Mouse (Mus musculus): ENCODE measurements around the gene Mttp. TPM values are rescaled to one million over a fixed set of nuclear protein-coding genes. Genes with fewer than 3 reads are reported as not detected.

Gene Mttp
- polyA plus RNA-seq, 1 experiment from 2014 or later: 48.8 TPM

DNA sequence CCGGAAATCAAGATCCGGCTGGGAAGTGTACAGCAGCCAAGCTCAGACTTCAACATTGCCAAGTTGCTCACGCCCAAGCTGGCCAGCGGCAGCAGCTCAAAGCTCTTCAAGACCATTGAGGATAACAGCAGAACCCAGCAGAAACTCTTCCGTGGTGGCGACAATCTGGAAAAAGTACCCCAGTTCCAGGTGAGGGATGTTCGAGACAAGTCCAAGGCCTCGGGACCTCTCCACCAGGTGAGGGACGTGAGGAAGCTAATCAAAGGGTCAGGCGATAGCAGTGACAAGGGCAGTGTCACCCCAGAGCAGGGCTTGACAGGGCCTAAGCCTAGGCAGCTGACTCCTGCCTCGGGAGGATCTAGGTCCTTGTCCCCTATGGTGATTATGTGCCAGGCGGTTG, 76.7 kb downstream of the Mttp start:
- no peak overlapping the region for H3K27ac ChIP-seq (ENCODE audit: low read length)
- no peaks in the 10 kb centered on the region for H3K36me3 ChIP-seq (ENCODE audit: control insufficient read depth, insufficient read depth)
- no peaks in the 10 kb centered on the region for H3K4me1 ChIP-seq (ENCODE audit: control insufficient read depth, low read depth, low read length)
- no peak for ATAC-seq (ENCODE audit: low read depth)
- H3K4me3 ChIP-seq (ENCODE audit: low read depth, low read length): no peak overlapping the region
- H3K9me3 ChIP-seq (replicated peaks; ENCODE audit: control insufficient read depth, low read length): no peaks in the 10 kb centered on the region
- no peak overlapping the region for H3K9ac ChIP-seq (ENCODE audit: low read depth, low read length)
- H3K27me3 ChIP-seq (ENCODE audit: control insufficient read depth, insufficient read depth, low read depth, low read length): no peaks in the 10 kb centered on the region
- H3K4me2 ChIP-seq (ENCODE audit: low read depth, low read length): no peak overlapping the region
- 80% methylated on average over 12 of the region's 12 CpGs for WGBS (ENCODE audit: insufficient replicate concordance)

DNA sequence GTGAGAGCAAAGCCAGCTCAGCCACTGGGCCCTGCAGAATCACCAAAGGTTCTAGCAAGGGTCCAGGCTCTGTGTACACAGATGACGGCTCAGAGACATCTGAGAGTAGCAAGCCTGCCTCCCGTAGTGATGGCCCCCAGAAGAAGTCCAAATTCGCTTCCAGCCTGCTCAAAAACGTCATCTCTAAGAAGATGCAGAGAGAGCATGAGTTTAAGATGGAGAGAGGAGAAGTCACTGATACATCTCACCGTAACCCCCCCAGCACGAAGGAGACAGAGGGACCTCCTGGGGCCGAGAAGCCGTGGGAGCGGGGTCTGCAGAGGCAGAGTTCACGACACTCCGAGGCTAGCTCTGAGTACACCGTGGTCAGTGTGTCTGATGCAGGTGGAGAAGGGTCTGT, 77.5 kb downstream of the Mttp start, which contains the start of gene Gm5105:
Gm5105 (minus strand) TSS at position 101 of the 400 bp plus-strand sequence.
- Histone ChIP-seq H3K4me1 (ENCODE audit: control insufficient read depth, low read depth, low read length) (no peaks in the 10 kb centered on the region), H3K27ac (ENCODE audit: low read length) (no peak within 1 kb of the TSS), H3K4me2 (ENCODE audit: low read depth, low read length) (no peak within 1 kb of the TSS), H3K27me3 (ENCODE audit: control insufficient read depth, insufficient read depth, low read depth, low read length) (no peaks in the 10 kb centered on the region), H3K9me3 (replicated peaks; ENCODE audit: control insufficient read depth, low read length) (no peaks in the 10 kb centered on the region), H3K4me3 (ENCODE audit: low read depth, low read length) (no peak within 1 kb of the TSS), H3K9ac (ENCODE audit: low read depth, low read length) (no peak within 1 kb of the TSS), H3K36me3 (ENCODE audit: control insufficient read depth, insufficient read depth) (no peaks in the 10 kb centered on the region)
- 81% methylated on average over 12 of the region's 12 CpGs for WGBS (ENCODE audit: insufficient replicate concordance)
- no peak for ATAC-seq (ENCODE audit: low read depth)

DNA sequence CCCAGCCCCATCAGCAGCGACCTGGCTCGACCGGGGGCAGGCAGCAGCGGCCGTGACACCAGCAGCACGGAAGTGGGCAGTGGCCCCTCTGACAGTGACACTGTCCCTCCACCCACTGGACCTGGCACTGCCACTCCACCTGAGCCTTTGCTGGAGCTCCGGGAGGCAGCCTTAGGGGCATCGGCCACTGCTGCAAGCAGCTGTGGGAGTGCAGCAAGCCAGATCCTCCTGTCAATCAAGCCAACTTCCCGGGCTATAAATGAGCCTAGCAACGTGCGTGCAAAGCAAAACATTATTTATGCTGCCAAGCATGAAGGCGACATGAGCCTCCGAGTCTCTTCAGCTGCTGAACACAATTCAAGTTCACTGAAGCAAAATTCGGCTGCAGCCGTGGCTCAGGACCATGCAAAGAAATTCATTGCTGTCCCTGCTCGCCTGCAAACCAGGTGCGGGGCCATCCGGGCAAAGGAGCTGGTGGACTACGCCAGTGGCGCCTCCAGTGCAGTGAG, 78.4 kb downstream of the Mttp start:
- H3K4me1 ChIP-seq (ENCODE audit: control insufficient read depth, low read depth, low read length): no peaks in the 10 kb centered on the region; the same call in 1 of the 2 replicates
- H3K27ac ChIP-seq (ENCODE audit: low read length): no peak overlapping the region
- H3K4me3 ChIP-seq (ENCODE audit: low read depth, low read length): no peak overlapping the region
- no peaks in the 10 kb centered on the region for H3K9me3 ChIP-seq (replicated peaks; ENCODE audit: control insufficient read depth, low read length)
- no peaks in the 10 kb centered on the region for H3K27me3 ChIP-seq (ENCODE audit: control insufficient read depth, insufficient read depth, low read depth, low read length)
- 76% methylated on average over 20 of the region's 20 CpGs for WGBS (ENCODE audit: insufficient replicate concordance)
- H3K9ac ChIP-seq (ENCODE audit: low read depth, low read length): no peak overlapping the region
- no peaks in the 10 kb centered on the region for H3K36me3 ChIP-seq (ENCODE audit: control insufficient read depth, insufficient read depth)
- H3K4me2 ChIP-seq (ENCODE audit: low read depth, low read length): no peak overlapping the region
- ATAC-seq (ENCODE audit: low read depth): no peak

DNA sequence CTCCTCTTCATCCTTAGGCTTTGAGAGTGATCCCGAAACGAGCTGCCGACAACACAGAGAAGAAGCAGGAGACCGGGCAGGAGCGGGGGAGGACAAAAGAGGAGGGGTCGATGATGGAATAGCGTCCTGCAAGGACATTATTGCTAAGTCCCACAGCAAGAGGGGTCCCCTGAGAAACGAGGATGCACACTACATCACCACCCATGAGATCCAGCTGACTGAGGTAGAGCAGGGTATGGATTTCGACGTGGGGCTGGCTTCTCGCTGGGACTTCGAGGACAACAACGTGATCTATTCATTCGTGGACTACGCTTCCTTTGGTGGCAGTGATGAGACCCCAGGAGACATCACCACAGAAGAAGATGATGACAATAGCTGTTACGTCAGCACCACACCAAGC, 78.8 kb downstream of the Mttp start:
- 78% methylated on average over 16 of the region's 16 CpGs for WGBS (ENCODE audit: insufficient replicate concordance)

DNA sequence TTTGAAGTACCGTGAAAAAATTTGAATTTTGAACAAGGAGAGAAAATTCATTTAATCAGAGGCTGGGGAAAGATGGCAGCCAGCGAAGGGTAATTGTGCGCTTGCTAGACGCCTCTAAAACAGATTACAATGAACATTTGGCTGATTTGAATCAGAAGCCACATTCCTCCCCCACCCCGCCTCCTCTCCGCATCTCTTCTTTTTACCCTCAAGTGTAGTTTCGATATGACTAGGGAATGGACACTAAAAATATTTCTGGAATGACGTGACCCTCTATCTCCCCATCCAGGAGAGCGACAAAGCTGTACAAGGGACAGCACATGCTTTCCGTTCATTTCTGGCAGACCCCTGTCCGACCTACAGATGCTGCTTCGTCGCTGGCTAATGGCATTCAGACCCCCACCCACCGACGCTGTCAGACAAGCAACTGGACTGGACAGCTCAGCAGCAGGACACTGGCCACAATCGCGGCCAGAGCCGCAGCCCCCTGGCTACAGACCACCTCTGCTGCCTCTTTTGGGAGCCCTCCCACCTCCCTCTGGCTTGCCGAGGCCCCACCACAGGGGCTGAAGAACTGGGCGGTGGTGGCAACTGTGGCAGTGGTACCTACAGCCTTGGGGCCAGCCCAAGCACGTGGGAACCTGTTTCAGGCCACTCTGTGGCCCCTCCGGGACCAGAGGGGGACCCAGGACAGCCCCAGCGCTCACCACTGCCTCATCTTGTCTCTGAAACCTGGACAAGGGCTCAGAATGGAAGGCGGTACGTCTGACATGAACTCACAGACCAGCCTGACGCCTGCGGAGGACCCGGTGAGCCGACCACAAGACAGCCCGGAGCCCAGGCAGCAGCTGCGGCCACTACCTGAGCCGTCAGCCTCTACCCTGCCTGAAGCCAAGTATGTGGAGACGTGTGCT, 79.8 kb downstream of the Mttp start, which contains the start of gene 1110002E22Rik:
1110002E22Rik (plus strand) TSS at position 321 of the 914 bp plus-strand sequence.
- no peaks in the 10 kb centered on the region; the same call in 1 of the 2 replicates for H3K4me1 ChIP-seq (ENCODE audit: control insufficient read depth, low read depth, low read length)
- 71% methylated on average over 33 of the region's 33 CpGs for WGBS (ENCODE audit: insufficient replicate concordance)
- no peak within 1 kb of the TSS for H3K4me3 ChIP-seq (ENCODE audit: low read depth, low read length)
- no peaks in the 10 kb centered on the region for H3K36me3 ChIP-seq (ENCODE audit: control insufficient read depth, insufficient read depth)
- no peak within 1 kb of the TSS for H3K27ac ChIP-seq (ENCODE audit: low read length)
- no peaks in the 10 kb centered on the region for H3K9me3 ChIP-seq (replicated peaks; ENCODE audit: control insufficient read depth, low read length)
- H3K9ac ChIP-seq (ENCODE audit: low read depth, low read length): no peak within 1 kb of the TSS
- ATAC-seq (ENCODE audit: low read depth): 0 out of 2 replicates have a peak, but pooled peaks have one; percentile 22
- H3K4me2 ChIP-seq (ENCODE audit: low read depth, low read length): no peak within 1 kb of the TSS
- H3K27me3 ChIP-seq (ENCODE audit: control insufficient read depth, insufficient read depth, low read depth, low read length): no peaks in the 10 kb centered on the region

More for the DNA sequence above, 78.8 kb downstream of the Mttp start:
- Histone ChIP-seq H3K4me2 (ENCODE audit: low read depth, low read length) (no peak overlapping the region), H3K9me3 (replicated peaks; ENCODE audit: control insufficient read depth, low read length) (no peaks in the 10 kb centered on the region), H3K9ac (ENCODE audit: low read depth, low read length) (no peak overlapping the region), H3K4me3 (ENCODE audit: low read depth, low read length) (no peak overlapping the region), H3K27ac (ENCODE audit: low read length) (no peak overlapping the region), H3K36me3 (ENCODE audit: control insufficient read depth, insufficient read depth) (no peaks in the 10 kb centered on the region), H3K4me1 (ENCODE audit: control insufficient read depth, low read depth, low read length) (no peaks in the 10 kb centered on the region; the same call in 1 of the 2 replicates), H3K27me3 (ENCODE audit: control insufficient read depth, insufficient read depth, low read depth, low read length) (no peaks in the 10 kb centered on the region)
- ATAC-seq (ENCODE audit: low read depth): no peak

DNA sequence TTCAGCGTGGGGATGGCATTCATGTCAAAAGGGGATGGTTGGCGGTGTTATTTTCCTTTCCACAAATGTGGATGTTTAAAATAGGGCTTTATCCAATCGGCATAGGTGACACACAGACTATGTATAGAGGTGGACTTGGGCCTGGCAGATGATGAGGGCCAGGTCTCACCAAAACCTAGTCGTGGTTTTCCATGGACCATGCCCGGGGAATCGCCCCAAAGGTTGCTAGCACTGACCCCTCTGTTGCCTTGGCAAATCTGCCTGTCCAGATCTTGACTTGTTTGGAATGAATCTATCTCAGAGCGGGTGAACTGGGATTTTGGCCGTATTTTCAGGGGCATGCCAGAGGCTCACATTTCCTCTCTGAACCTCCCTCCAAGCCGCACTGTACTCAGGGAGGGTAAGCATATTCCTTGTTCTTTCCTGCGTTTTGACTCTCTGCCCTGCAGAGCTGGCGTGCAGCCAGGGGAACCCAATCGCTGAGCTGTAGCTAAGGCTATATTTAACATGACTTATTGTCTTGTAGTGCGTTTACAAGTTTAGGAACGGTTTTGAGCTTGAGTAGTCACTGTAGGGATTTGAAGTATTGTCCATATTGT, 80.9 kb downstream of the Mttp start:
- Histone ChIP-seq H3K4me3 (ENCODE audit: low read depth, low read length) (no peak overlapping the region), H3K27me3 (ENCODE audit: control insufficient read depth, insufficient read depth, low read depth, low read length) (no peaks in the 10 kb centered on the region), H3K4me1 (ENCODE audit: control insufficient read depth, low read depth, low read length) (no peaks in the 10 kb centered on the region; the same call in 1 of the 2 replicates), H3K27ac (ENCODE audit: low read length) (no peak overlapping the region), H3K36me3 (ENCODE audit: control insufficient read depth, insufficient read depth) (no peaks in the 10 kb centered on the region), H3K9me3 (replicated peaks; ENCODE audit: control insufficient read depth, low read length) (no peaks in the 10 kb centered on the region), H3K9ac (ENCODE audit: low read depth, low read length) (no peak overlapping the region), H3K4me2 (ENCODE audit: low read depth, low read length) (no peak overlapping the region)
- no peak for ATAC-seq (ENCODE audit: low read depth)
- 56% methylated on average over 14 of the region's 14 CpGs for WGBS (ENCODE audit: insufficient replicate concordance)

DNA sequence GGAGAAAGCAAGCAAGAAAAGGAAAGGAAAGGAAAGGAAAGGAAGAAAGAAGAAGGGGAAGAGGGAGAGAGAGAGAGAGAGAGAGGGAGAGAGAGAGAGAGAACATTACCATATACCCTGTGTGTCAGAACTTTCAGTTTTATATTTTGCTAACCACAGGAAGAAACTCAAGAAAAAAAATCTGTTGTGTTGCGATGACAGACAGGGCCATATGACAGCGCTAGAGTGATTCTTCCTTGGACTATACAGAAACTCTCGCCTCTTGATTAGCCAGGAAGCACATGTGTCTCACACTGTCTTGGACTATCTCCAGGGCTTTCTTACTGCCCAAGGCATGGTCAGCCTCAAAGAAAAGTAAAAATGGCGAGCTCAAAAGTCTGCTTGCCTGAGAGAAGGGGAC, 82.1 kb downstream of the Mttp start:
- no peak for ATAC-seq (ENCODE audit: low read depth)

DNA sequence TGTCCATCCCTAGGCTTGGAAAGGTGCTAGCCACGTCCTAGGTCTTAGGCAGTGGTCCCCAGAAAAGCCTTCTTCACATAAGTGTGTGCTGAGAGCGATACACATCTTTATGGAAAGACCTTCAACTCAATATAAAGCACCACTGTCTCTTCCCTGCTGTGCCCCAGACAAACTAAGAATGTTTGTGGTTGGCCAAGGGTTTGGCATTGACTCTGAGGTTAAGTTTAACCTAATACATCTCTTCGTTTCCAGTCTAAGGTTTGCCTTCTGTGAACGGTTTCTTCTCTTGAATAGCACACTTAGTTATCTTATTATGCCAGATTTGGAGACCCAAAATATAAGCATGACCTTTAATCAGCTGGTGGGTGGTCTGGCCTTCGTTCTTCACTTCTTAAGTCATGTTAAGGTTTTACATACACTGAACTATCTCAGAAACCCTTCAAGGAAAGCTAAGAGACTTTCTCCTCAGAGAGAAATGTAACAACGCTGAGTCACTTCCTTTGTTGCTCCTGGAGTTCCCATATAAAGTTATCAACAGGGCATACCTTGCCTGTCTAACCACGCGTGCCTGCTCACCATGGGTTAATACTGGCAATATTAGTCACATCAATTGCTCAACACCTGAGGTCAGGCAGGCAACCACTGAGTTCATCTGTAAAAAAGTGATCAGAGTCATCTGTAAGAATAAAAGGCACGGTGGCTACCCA, 83.4 kb downstream of the Mttp start:
- no peak overlapping the region for H3K4me2 ChIP-seq (ENCODE audit: low read depth, low read length)
- H3K4me3 ChIP-seq (ENCODE audit: low read depth, low read length): no peak overlapping the region
- H3K9ac ChIP-seq (ENCODE audit: low read depth, low read length): no peak overlapping the region
- H3K4me1 ChIP-seq (ENCODE audit: control insufficient read depth, low read depth, low read length): no peaks in the 10 kb centered on the region; the same call in 1 of the 2 replicates
- WGBS (ENCODE audit: insufficient replicate concordance): 34% methylated on average over 9 of the region's 9 CpGs
- no peak for ATAC-seq (ENCODE audit: low read depth)
- no peak overlapping the region for H3K27ac ChIP-seq (ENCODE audit: low read length)
- no peaks in the 10 kb centered on the region for H3K9me3 ChIP-seq (replicated peaks; ENCODE audit: control insufficient read depth, low read length)
- H3K36me3 ChIP-seq (ENCODE audit: control insufficient read depth, insufficient read depth): no peaks in the 10 kb centered on the region
- H3K27me3 ChIP-seq (ENCODE audit: control insufficient read depth, insufficient read depth, low read depth, low read length): no peaks in the 10 kb centered on the region

More for the DNA sequence above, 82.1 kb downstream of the Mttp start:
- Histone ChIP-seq H3K27me3 (ENCODE audit: control insufficient read depth, insufficient read depth, low read depth, low read length) (no peaks in the 10 kb centered on the region), H3K9me3 (replicated peaks; ENCODE audit: control insufficient read depth, low read length) (no peaks in the 10 kb centered on the region), H3K27ac (ENCODE audit: low read length) (no peak overlapping the region), H3K36me3 (ENCODE audit: control insufficient read depth, insufficient read depth) (no peaks in the 10 kb centered on the region), H3K4me2 (ENCODE audit: low read depth, low read length) (no peak overlapping the region), H3K9ac (ENCODE audit: low read depth, low read length) (no peak overlapping the region), H3K4me1 (ENCODE audit: control insufficient read depth, low read depth, low read length) (no peaks in the 10 kb centered on the region; the same call in 1 of the 2 replicates), H3K4me3 (ENCODE audit: low read depth, low read length) (no peak overlapping the region)
- 48% methylated on average over 4 of the region's 4 CpGs for WGBS (ENCODE audit: insufficient replicate concordance)
